Mouse (Mus musculus) erythroid progenitor cell, adult 5-6 weeks (primary cell): ENCODE results near the gene Ikzf3. TPM values are rescaled to one million over a fixed set of nuclear protein-coding genes. Genes with fewer than 3 reads are reported as not detected.

ENCODE experiments used
- ATAC-seq: replicated peaks from 2 replicates; pipeline ENCODE4 v1.8.0; 2016; ENCODE audit warnings: moderate number of reproducible peaks, mild to moderate bottlenecking, moderate TSS enrichment, inconsistent platforms; ENCODE audit not compliant: poor library complexity, low FRiP score, severe bottlenecking
- total RNA-seq, 2 experiments: library from RNA; stranded (forward) in 1 of 2; stranded (reverse) in 1 of 2; fragments of 150-400 nt in 1 of 2; fragments of 186-747, 209-891 nt in 1 of 2; gene quantifications; 2 replicates each; pipeline versions ENCODE4 v1.2.3 to v1.2.4; 2015 to 2017; ENCODE audit warnings: low replicate concordance in 2 of 2

The Ikzf3 gene
- total RNA-seq (2015; ENCODE audit: low replicate concordance) = 19.5 and 21.0 TPM in 2 replicates
- 5.4 and 6.7 TPM in 2 replicates for total RNA-seq (2017; ENCODE audit: low replicate concordance)

- ATAC-seq = no peak
Observed at GRCm38 (mm10) chr11:98545711-98546231, at the start of gene Ikzf3. Gene Ikzf3, minus strand, starts transcription at chr11:98546031.

GRCm38 (mm10) chr11:98595473-98595872 is 49.6 kb upstream of the Ikzf3 start:
- ATAC-seq = no peak

GRCm38 (mm10) chr11:98595021-98595420 is 49.2 kb upstream of the Ikzf3 start:
- ATAC-seq = no peak

GRCm38 (mm10) chr11:98590548-98591445 is 45.0 kb upstream of the Ikzf3 start:
- ATAC-seq = no peak

GRCm38 (mm10) chr11:98589306-98589705 is 43.5 kb upstream of the Ikzf3 start:
- ATAC-seq = no peak

GRCm38 (mm10) chr11:98588833-98589281 is 43.0 kb upstream of the Ikzf3 start:
- ATAC-seq = no peak

GRCm38 (mm10) chr11:98587684-98588546 is 42.1 kb upstream of the Ikzf3 start:
- ATAC-seq = peak; percentile 70

- peak; percentile 60 for ATAC-seq
Observed at GRCm38 (mm10) chr11:98586892-98587563, 41.2 kb upstream of the Ikzf3 start, which contains the start of gene Ormdl3. Gene Ormdl3, minus strand, starts transcription at chr11:98587368.

- ATAC-seq = no peak
Observed at GRCm38 (mm10) chr11:98586087-98586891, 40.5 kb upstream of the Ikzf3 start.

GRCm38 (mm10) chr11:98584629-98585177 is 38.9 kb upstream of the Ikzf3 start:
- no peak for ATAC-seq

- ATAC-seq = no peak
Observed at GRCm38 (mm10) chr11:98584146-98584545, 38.3 kb upstream of the Ikzf3 start.

GRCm38 (mm10) chr11:98583571-98583970 is 37.7 kb upstream of the Ikzf3 start:
- 0 out of 2 replicates have a peak, but pooled peaks have one; percentile 13 for ATAC-seq

GRCm38 (mm10) chr11:98583265-98583552 is 37.4 kb upstream of the Ikzf3 start:
- peak; percentile 46 for ATAC-seq

GRCm38 (mm10) chr11:98582551-98583264 is 36.9 kb upstream of the Ikzf3 start:
- ATAC-seq = peak; percentile 32

GRCm38 (mm10) chr11:98582030-98582388 is 36.2 kb upstream of the Ikzf3 start:
- peak; percentile 17; the same call in 1 of the 2 replicates for ATAC-seq

- ATAC-seq = peak; percentile 31
Observed at GRCm38 (mm10) chr11:98581286-98582029, 35.6 kb upstream of the Ikzf3 start.
